Mouse (Mus musculus): ENCODE data around the gene Syt12. TPM values are rescaled to one million over a fixed set of nuclear protein-coding genes. Genes with fewer than 3 reads are reported as not detected.
"Not testable (repeated sequence)": the region's sequence is repeated elsewhere in the genome, so short reads cannot be mapped to it uniquely, and the experiment has no call there.

The Syt12 gene
- polyA plus RNA-seq, 1 experiment from 2014 or later: 0.69 TPM

DNA sequence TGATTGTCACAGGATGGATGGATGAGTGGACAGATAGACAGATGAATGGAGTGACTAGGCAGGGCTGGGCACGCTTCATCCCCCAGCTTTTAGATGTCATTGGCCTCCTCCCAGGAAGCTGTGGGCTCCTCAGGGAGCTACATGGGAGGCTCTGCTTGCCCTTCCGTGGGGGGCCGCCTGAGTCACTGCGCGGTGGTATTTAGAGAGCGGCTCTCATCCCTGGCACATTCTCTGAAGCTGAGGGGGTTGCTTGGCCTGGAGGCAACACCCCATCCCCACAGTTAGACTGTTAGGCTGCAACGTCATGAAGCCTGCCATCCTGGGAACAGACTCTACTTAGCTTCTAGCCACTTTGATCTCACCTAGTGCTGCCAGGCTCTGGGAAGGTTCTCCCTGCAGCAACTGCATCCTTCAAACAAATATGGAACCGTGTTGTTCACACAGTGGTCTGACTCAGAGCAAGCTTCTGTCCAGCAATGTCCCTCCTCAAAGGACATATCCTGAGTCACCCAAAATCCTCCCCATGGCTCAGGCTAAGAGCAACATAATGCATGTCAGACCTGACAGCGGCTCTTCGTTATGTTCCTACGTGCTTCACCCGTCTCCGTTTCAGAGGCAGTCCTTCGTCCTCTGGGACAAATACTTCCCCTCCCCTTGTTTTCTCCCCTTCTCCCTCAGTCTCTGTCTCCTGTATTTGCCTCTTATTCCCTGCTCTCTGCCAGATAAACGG lies 22.0 kb downstream of the Syt12 start:
- no peak overlapping the region for H3K4me3 ChIP-seq
- H3K4me1 ChIP-seq: peaks cover 20% of the 10 kb centered on the region; the same call in 1 of the 2 replicates
- H3K9ac ChIP-seq: no peak overlapping the region
- no peaks in the 10 kb centered on the region for H3K36me3 ChIP-seq
- H3K4me2 ChIP-seq (replicated peaks): no peak overlapping the region
- 80% methylated on average over 15 of the region's 15 CpGs for WGBS
- H3K27ac ChIP-seq: no peak overlapping the region
- H3K27me3 ChIP-seq: no peaks in the 10 kb centered on the region
- H3K9me3 ChIP-seq: no peaks in the 10 kb centered on the region
- no peak for ATAC-seq (ENCODE audit: low FRiP score, low read depth)

DNA sequence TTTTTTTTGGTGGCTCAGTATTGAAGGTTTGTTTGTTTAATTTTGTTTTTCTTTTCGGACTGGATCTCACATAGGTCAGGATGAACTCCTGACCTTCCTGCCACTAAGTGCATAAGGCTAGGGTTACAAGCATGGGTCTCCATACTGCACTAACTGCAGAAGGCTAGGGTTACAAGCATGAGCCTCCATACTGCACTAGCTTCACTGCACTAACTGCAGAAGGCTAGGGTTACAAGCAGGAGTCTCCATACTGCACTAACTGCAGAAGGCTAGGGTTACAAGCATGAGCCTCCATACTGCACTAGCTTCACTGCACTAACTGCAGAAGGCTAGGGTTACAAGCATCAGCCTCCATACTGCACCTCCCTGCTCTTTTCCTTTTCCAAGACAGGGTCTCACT lies 23.2 kb downstream of the Syt12 start:
- H3K36me3 ChIP-seq; H3K27me3 ChIP-seq; H3K9ac ChIP-seq; H3K4me3 ChIP-seq; H3K27ac ChIP-seq; H3K4me2 ChIP-seq (replicated peaks); H3K9me3 ChIP-seq: not testable (repeated sequence)
- WGBS: 15% methylated on average over 1 of the region's 1 CpGs
- ATAC-seq (ENCODE audit: low FRiP score, low read depth): peak; percentile 48; the same call in 1 of the 2 replicates
- H3K4me1 ChIP-seq: peaks cover 20% of the 10 kb centered on the region; the same call in 1 of the 2 replicates

DNA sequence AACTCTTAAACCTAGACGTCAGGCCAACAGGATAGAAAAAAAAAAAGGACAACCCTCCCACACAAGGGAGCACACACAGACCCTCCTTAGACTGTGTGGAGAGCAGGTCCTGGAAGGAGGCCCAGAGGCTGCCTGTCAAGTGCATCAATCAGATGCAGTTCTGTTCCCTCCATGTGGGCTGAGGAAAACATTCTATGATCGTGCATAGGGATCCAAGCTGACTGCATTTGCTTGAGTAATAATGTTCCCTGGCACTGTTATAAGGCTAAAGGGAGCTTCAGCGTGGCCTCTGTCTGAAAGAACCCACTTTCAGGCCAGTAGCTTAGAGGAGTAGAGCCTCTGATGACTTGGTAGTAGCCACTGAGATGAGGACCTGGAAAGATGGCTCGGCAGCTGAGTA lies 24.7 kb downstream of the Syt12 start:
- Histone ChIP-seq H3K4me3 (no peak overlapping the region), H3K9me3 (no peaks in the 10 kb centered on the region), H3K27me3 (no peaks in the 10 kb centered on the region), H3K4me2 (replicated peaks) (no peak overlapping the region), H3K4me1 (peaks cover 20% of the 10 kb centered on the region; the same call in 1 of the 2 replicates), H3K36me3 (no peaks in the 10 kb centered on the region), H3K27ac (no peak overlapping the region), H3K9ac (no peak overlapping the region; the same call in 1 of the 2 replicates)
- 49% methylated on average over 4 of the region's 4 CpGs for WGBS
- no peak for ATAC-seq (ENCODE audit: low FRiP score, low read depth)

DNA sequence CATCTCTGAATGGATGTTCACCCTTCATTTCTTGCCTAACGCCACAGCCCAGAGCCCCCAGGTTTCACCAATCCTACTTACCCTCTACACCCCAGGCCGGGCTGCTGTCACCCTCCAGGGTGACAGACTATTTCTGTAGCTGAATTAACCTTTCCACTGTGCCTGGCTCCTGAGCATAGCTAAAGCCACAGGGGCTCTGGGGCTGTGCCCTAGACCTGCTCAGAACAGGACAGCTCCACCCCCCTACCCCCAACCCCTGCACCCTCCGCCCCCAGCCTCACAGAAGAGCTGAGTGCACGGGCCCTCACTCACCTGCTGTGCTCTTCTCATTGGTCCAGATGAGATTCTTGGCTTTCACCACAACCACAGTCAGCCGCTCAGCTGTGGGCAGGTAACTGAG lies 25.3 kb downstream of the Syt12 start:
- Histone ChIP-seq H3K4me2 (replicated peaks) (no peak overlapping the region), H3K9ac (no peak overlapping the region), H3K4me1 (peaks cover 20% of the 10 kb centered on the region; the same call in 1 of the 2 replicates), H3K9me3 (no peaks in the 10 kb centered on the region), H3K27ac (no peak overlapping the region), H3K36me3 (no peaks in the 10 kb centered on the region), H3K4me3 (no peak overlapping the region), H3K27me3 (no peaks in the 10 kb centered on the region)
- 35% methylated on average over 5 of the region's 5 CpGs for WGBS
- ATAC-seq (ENCODE audit: low FRiP score, low read depth): no peak

DNA sequence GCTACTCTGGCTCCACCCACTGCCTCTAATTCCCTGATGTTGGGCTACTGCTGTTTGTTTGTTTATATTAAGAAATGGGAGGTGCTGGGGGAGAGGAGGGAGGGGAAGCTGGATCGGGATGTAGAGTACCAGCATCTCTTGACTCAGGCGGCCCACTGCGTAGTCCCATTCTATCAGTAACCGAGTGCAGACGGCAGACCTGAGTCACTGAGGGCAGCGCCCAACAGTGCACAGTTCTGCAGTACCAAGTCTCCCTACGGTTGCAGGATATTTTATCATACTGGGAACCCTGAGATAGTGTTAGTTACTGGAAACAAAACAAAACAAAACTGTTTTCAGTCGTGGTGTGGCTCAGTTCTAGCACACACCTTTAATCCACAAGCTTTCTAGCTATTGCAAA lies 26.1 kb downstream of the Syt12 start:
- 66% methylated on average over 8 of the region's 8 CpGs for WGBS
- ATAC-seq (ENCODE audit: low FRiP score, low read depth): no peak
- H3K4me2 ChIP-seq (replicated peaks): no peak overlapping the region
- no peaks in the 10 kb centered on the region for H3K9me3 ChIP-seq
- no peaks in the 10 kb centered on the region for H3K27me3 ChIP-seq
- no peaks in the 10 kb centered on the region for H3K36me3 ChIP-seq
- H3K9ac ChIP-seq: no peak overlapping the region
- H3K4me1 ChIP-seq: peaks cover 14% of the 10 kb centered on the region; the same call in 1 of the 2 replicates
- no peak overlapping the region for H3K4me3 ChIP-seq
- H3K27ac ChIP-seq: no peak overlapping the region

DNA sequence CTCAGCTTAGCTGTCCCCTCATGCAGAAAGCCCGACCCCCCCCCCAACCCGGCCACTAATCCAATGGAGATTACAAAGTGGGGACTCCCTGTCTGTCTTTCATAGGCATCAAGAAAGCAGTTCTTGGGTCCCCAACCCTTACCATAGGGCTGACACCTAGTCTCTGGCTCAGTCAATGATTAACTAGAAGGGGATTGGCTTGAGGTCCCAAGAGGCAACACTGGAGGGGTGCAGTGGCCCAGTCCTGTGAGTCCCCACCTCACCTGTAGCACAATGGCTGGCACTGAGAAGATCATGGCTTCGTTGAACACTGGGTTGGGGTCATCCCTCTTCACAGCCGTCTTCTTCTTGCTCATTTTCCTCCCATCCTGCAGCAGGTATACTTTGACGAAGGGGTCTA lies 26.6 kb downstream of the Syt12 start:
- WGBS: 72% methylated on average over 5 of the region's 5 CpGs
- ATAC-seq (ENCODE audit: low FRiP score, low read depth): no peak

DNA sequence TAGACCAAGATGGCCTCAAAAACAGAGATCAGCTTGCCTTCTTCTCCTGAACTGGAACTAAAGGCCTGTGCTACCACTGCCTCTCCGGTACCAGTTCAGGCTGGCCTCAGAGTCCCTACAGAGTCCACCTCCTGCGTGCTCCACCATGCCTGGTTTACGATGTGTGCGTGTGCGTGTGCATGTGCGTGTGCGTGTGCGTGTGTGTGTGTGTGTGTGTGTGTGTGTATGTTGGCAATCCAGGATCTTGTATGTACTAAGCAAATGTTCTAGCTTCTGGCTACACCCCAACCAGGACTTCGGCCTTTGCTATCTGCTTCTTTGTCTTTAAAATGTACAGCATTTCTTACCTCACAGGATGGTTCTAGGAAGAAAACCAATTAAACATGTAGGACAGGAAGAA lies 28.0 kb downstream of the Syt12 start:
- Histone ChIP-seq H3K9me3 (no peaks in the 10 kb centered on the region), H3K4me3 (no peak overlapping the region), H3K27me3 (no peaks in the 10 kb centered on the region), H3K4me1 (peaks cover 14% of the 10 kb centered on the region; the same call in 1 of the 2 replicates), H3K36me3 (no peaks in the 10 kb centered on the region), H3K9ac (no peak overlapping the region), H3K27ac (no peak overlapping the region), H3K4me2 (replicated peaks) (no peak overlapping the region)
- ATAC-seq (ENCODE audit: low FRiP score, low read depth): no peak
- WGBS: 84% methylated on average over 9 of the region's 9 CpGs

More for the DNA sequence above, 26.6 kb downstream of the Syt12 start:
- Histone ChIP-seq H3K27me3 (no peaks in the 10 kb centered on the region), H3K4me3 (no peak overlapping the region), H3K4me2 (replicated peaks) (no peak overlapping the region), H3K36me3 (no peaks in the 10 kb centered on the region), H3K4me1 (peaks cover 14% of the 10 kb centered on the region; the same call in 1 of the 2 replicates), H3K27ac (no peak overlapping the region), H3K9me3 (no peaks in the 10 kb centered on the region), H3K9ac (no peak overlapping the region)

DNA sequence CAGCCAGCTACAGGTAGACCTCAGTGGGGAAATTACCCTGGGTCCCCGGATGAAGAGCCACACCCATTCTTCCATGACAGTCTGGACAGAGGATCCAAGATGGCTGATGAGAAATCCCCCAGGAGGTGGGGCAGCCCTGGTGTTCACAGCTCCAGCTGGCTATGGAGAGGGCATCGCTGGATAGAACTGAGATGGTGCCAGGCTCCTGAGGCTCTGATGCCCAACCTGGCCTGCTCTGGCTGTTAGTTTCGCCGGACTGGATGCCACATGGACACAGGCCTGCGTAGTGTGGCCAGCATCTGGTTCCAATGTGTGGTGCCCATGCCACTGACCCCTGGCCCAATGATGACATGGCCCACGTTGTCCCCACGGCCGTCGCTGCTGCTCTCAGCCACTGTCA lies 29.8 kb downstream of the Syt12 start:
- Histone ChIP-seq H3K9ac (no peak overlapping the region), H3K27ac (no peak overlapping the region), H3K9me3 (no peaks in the 10 kb centered on the region), H3K4me3 (no peak overlapping the region), H3K36me3 (no peaks in the 10 kb centered on the region), H3K4me2 (replicated peaks) (no peak overlapping the region), H3K4me1 (peaks cover 8% of the 10 kb centered on the region; the same call in 1 of the 2 replicates), H3K27me3 (no peaks in the 10 kb centered on the region)
- ATAC-seq (ENCODE audit: low FRiP score, low read depth): no peak
- 82% methylated on average over 9 of the region's 9 CpGs for WGBS

DNA sequence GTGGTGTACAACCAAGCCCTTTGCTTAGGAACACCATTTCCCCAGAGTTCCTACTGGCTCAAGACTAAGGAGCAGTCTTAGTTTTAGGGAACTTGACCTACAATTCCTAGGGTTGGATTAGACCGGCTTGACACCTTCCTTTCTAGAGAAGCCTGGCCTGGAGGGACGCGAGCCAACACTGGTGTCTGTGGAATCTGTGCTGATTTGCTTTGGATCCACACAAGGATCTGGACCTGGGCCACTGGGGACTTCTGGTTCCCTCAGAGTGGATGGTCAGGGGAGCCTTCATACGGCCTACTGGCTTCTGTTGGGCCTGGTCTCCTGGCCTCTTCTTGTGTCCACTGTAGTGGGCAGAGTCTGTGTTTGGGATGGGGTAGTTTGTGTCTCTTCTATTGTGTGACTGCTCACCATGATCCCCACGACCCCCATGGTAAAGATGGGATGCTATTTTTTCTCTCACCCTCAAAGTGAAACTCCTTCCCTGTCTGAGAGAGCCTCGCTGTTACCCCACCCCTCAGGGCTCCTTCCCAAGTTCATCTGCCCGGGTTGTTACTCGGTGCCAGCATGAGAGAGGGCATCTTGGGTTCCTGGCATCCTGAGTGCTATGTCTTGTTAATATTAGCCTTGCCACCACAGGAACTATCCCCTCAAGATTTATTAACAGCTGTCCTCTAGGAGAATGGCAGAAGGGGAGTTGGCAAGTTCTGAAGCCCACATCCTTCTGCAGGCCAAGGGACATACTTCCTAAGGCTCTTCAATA lies 30.4 kb downstream of the Syt12 start:
- Histone ChIP-seq H3K4me2 (replicated peaks) (no peak overlapping the region), H3K4me1 (peaks cover 7% of the 10 kb centered on the region), H3K36me3 (no peaks in the 10 kb centered on the region), H3K27me3 (no peaks in the 10 kb centered on the region), H3K27ac (no peak overlapping the region), H3K9me3 (no peaks in the 10 kb centered on the region), H3K9ac (no peak overlapping the region), H3K4me3 (no peak overlapping the region)
- ATAC-seq (ENCODE audit: low FRiP score, low read depth): no peak
- 86% methylated on average over 8 of the region's 8 CpGs for WGBS

DNA sequence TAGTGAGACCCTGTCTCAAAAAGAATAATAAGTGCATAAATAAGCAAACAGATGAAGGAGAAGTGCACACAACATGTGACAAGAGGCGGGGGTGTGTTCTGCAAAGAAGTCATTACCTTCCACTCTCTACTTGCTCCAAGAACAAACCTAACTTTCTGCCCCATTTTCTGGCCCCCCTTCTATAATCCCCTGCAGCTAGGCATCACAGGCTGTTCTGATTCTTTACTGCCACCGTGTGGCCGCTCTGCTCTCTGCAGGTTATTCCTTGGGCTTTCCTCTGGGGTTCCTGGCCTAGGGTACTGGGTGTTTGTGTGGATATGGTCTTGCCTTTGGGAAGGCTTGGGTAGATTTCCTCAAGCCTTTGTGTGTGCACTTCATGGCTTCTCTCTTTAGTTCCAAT lies 34.8 kb downstream of the Syt12 start:
- no peaks in the 10 kb centered on the region for H3K36me3 ChIP-seq
- H3K9me3 ChIP-seq: no peaks in the 10 kb centered on the region
- ATAC-seq (ENCODE audit: low FRiP score, low read depth): no peak
- no peak overlapping the region for H3K4me2 ChIP-seq (replicated peaks)
- no peak overlapping the region for H3K27ac ChIP-seq
- peaks cover 45% of the 10 kb centered on the region for H3K4me1 ChIP-seq
- no peak overlapping the region for H3K4me3 ChIP-seq
- no peaks in the 10 kb centered on the region for H3K27me3 ChIP-seq
- WGBS: 10% methylated on average over 3 of the region's 3 CpGs
- H3K9ac ChIP-seq: no peak overlapping the region

DNA sequence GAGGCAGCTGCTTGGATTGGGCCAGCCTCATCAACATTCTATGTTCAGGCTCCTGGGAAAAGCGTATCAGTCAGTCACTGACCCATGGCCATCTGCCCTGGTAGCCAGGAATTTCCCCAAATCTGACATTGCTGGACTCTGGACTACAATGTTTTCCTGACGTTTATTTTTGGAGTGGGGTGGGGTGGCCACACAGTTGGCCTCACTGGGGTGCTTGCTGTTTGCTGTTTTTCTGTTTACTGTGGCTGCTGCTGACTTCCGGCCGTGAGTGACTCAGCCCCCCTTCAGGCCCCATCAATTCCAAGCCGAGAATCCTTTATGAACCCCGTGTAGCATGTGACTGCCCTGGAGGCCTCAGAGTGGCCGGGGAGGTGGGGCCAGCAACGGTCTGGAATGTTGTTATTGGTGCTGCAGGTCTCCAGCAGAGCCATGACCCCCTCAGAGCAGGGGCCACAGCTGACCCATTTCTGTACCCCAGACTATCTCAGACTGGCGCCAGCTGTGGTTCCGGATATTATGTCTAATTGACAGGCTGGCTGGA lies 35.6 kb downstream of the Syt12 start:
- Histone ChIP-seq H3K9ac (no peak overlapping the region), H3K4me1 (peaks cover 45% of the 10 kb centered on the region), H3K27me3 (no peaks in the 10 kb centered on the region), H3K9me3 (no peaks in the 10 kb centered on the region), H3K4me2 (replicated peaks) (peak overlapping the region; percentile 19), H3K36me3 (no peaks in the 10 kb centered on the region), H3K27ac (no peak overlapping the region), H3K4me3 (no peak overlapping the region)
- WGBS: 28% methylated on average over 10 of the region's 10 CpGs
- peak; percentile 28; the same call in 1 of the 2 replicates for ATAC-seq (ENCODE audit: low FRiP score, low read depth)

DNA sequence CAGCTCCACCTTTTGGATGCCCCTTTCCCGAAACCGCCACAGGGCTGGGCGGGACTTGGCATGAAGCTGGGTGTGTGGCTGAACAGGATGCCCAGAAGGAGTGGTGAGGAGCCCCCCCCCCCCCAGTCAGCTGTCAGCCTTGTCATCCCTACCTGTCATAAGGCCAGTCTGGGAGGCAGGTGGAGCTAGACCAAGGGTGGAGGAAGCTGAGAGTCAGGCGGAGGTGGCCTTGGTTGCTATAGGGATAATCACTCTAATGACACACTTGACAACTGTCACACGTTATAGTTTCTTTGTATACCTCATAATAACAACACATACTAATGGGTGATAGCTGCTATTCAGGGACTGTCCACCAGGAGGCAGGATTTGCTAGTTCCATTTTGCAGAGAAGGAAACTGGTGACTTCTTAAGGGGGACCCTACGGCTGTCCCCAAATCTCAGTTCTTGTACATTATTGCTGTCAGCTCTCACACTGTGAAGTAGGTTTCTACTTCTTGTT lies 36.1 kb downstream of the Syt12 start:
- ATAC-seq (ENCODE audit: low FRiP score, low read depth): no peak; the same call in 1 of the 2 replicates
- Histone ChIP-seq H3K9me3 (no peaks in the 10 kb centered on the region), H3K36me3 (peaks cover 5% of the 10 kb centered on the region), H3K27me3 (no peaks in the 10 kb centered on the region), H3K9ac (no peak overlapping the region), H3K27ac (no peak overlapping the region), H3K4me3 (no peak overlapping the region), H3K4me1 (peaks cover 45% of the 10 kb centered on the region), H3K4me2 (replicated peaks) (no peak overlapping the region; the same call in 1 of the 2 replicates)
- 32% methylated on average over 6 of the region's 6 CpGs for WGBS

Measured in limb, embryonic 13.5 days (tissue).